Mouse (Mus musculus) c-Kit-negative CD71-positive TER-119-positive erythroid progenitor cells, embryonic 14.5 days (primary cell): Measurements from ENCODE around the gene Car4.
A peak's percentile ranks its signal among the peaks of the same experiment; 100 is the strongest.

Source experiments
- DNase-seq: peaks from one replicate; pipeline ENCODE4 v3.0.0-alpha.2; 2013; ENCODE audit warnings: low read depth, low spot score

Gene Car4

GRCm38 (mm10) chr11:84957591-84958270 lies at the start of gene Car4:
Car4 (plus strand) TSS chr11:84957786.
- DNase-seq, result no peak

GRCm38 (mm10) chr11:84908480-84908879 lies 49.1 kb upstream of the Car4 start:
- DNase-seq, result no peak

GRCm38 (mm10) chr11:84910411-84910810 lies 47.2 kb upstream of the Car4 start:
- no peak for DNase-seq

GRCm38 (mm10) chr11:84914673-84915072 lies 42.9 kb upstream of the Car4 start:
- no peak for DNase-seq

GRCm38 (mm10) chr11:84916053-84916702 lies 41.4 kb upstream of the Car4 start, which contains the start of gene Znhit3:
Znhit3 (minus strand) TSS chr11:84916366.
- peak; percentile 75 for DNase-seq

- no peak for DNase-seq
Observed at GRCm38 (mm10) chr11:84916703-84917300, 40.8 kb upstream of the Car4 start.

GRCm38 (mm10) chr11:84918425-84918824 lies 39.2 kb upstream of the Car4 start:
- peak; percentile 75 for DNase-seq

GRCm38 (mm10) chr11:84919276-84919675 lies 38.3 kb upstream of the Car4 start:
- DNase-seq, result peak; percentile 60

GRCm38 (mm10) chr11:84919951-84920350 lies 37.6 kb upstream of the Car4 start:
- DNase-seq, result no peak

- DNase-seq, result no peak
Observed at GRCm38 (mm10) chr11:84920981-84921380, 36.6 kb upstream of the Car4 start.

GRCm38 (mm10) chr11:84932261-84932660 lies 25.3 kb upstream of the Car4 start:
- no peak for DNase-seq

- DNase-seq, result no peak
Observed at GRCm38 (mm10) chr11:84939508-84940053, 18.0 kb upstream of the Car4 start.

- DNase-seq, result no peak
Observed at GRCm38 (mm10) chr11:84940140-84940539, 17.4 kb upstream of the Car4 start.

- no peak for DNase-seq
Observed at GRCm38 (mm10) chr11:84943948-84944347, 13.6 kb upstream of the Car4 start.

GRCm38 (mm10) chr11:84944639-84945435 lies 12.7 kb upstream of the Car4 start:
- DNase-seq, result no peak

GRCm38 (mm10) chr11:84945841-84946240 lies 11.7 kb upstream of the Car4 start:
- no peak for DNase-seq

- DNase-seq, result no peak
Observed at GRCm38 (mm10) chr11:84947206-84947605, 10.4 kb upstream of the Car4 start.

GRCm38 (mm10) chr11:84948114-84948513 lies 9.5 kb upstream of the Car4 start:
- DNase-seq, result no peak

GRCm38 (mm10) chr11:84948526-84948925 lies 9.1 kb upstream of the Car4 start:
- no peak for DNase-seq

GRCm38 (mm10) chr11:84952611-84953010 lies 5.0 kb upstream of the Car4 start:
- DNase-seq, result no peak

- no peak for DNase-seq
Observed at GRCm38 (mm10) chr11:84956400-84956799, 1.2 kb upstream of the Car4 start.

GRCm38 (mm10) chr11:84957171-84957570 lies 415 bp upstream of the Car4 start:
- DNase-seq, result no peak
